Mouse (Mus musculus) frontal cortex, adult (tissue): ENCODE measurements at regions not wholly inside any gene's neighbourhood (a gene's known extent, or its start where the extent isn't known, plus 50 kb on each side); places are given as distances from the start of the nearest gene placed in this dataset.

Experiments
- ATAC-seq: cut with Nextera tagmentation; 2 replicates; pipeline ENCODE4 v1.9.2; 2017; ENCODE audit warnings: mild to moderate bottlenecking, moderate library complexity, mixed read lengths; ENCODE audit not compliant: low TSS enrichment

GRCm38 (mm10) chr13:44243211-44243610 is 458.6 kb downstream of the Cd83 start:
- ATAC-seq: no peak

- no peak for ATAC-seq
These were observed 462.2 kb downstream of the Cd83 start for GRCm38 (mm10) chr13:44246714-44247251.

GRCm38 (mm10) chr13:44247861-44248260 is 463.3 kb downstream of the Cd83 start:
- ATAC-seq: no peak

GRCm38 (mm10) chr13:44248401-44248800 is 463.8 kb downstream of the Cd83 start:
- ATAC-seq: peak; percentile 31; the same call in 1 of the 2 replicates

GRCm38 (mm10) chr13:44249119-44249518 is 464.5 kb downstream of the Cd83 start:
- ATAC-seq: no peak

- ATAC-seq: no peak
These were observed 466.1 kb downstream of the Cd83 start for GRCm38 (mm10) chr13:44250474-44251201.

- no peak for ATAC-seq
These were observed 466.9 kb downstream of the Cd83 start for GRCm38 (mm10) chr13:44251503-44251902.

- ATAC-seq: no peak
These were observed 467.9 kb downstream of the Cd83 start for GRCm38 (mm10) chr13:44252496-44252895.

- ATAC-seq: no peak
These were observed 470.9 kb upstream of the Jarid2 start for GRCm38 (mm10) chr13:44258422-44258821.

GRCm38 (mm10) chr13:44260039-44260438 is 469.2 kb upstream of the Jarid2 start:
- no peak for ATAC-seq

GRCm38 (mm10) chr13:44260637-44261333 is 468.5 kb upstream of the Jarid2 start:
- no peak for ATAC-seq

GRCm38 (mm10) chr13:44272746-44273524 is 456.3 kb upstream of the Jarid2 start:
- ATAC-seq: no peak

- no peak for ATAC-seq
These were observed 451.3 kb upstream of the Jarid2 start for GRCm38 (mm10) chr13:44277952-44278351.

- no peak for ATAC-seq
These were observed 450.2 kb upstream of the Jarid2 start for GRCm38 (mm10) chr13:44279036-44279435.

- no peak for ATAC-seq
These were observed 449.0 kb upstream of the Jarid2 start for GRCm38 (mm10) chr13:44280296-44280695.

GRCm38 (mm10) chr13:44281796-44282195 is 447.5 kb upstream of the Jarid2 start:
- ATAC-seq: no peak

GRCm38 (mm10) chr13:44282306-44282705 is 447.0 kb upstream of the Jarid2 start:
- ATAC-seq: peak; percentile 25; the same call in 1 of the 2 replicates

- peak; percentile 92 for ATAC-seq
These were observed 446.3 kb upstream of the Jarid2 start for GRCm38 (mm10) chr13:44282731-44283571.

- no peak for ATAC-seq
These were observed 443.4 kb upstream of the Jarid2 start for GRCm38 (mm10) chr13:44285881-44286280.

- no peak for ATAC-seq
These were observed 439.1 kb upstream of the Jarid2 start for GRCm38 (mm10) chr13:44290199-44290598.

- no peak for ATAC-seq
These were observed 436.7 kb upstream of the Jarid2 start for GRCm38 (mm10) chr13:44292476-44293056.
